Mouse (Mus musculus): Measurements from ENCODE around the gene Tktl2.

Gene Tktl2

DNA sequence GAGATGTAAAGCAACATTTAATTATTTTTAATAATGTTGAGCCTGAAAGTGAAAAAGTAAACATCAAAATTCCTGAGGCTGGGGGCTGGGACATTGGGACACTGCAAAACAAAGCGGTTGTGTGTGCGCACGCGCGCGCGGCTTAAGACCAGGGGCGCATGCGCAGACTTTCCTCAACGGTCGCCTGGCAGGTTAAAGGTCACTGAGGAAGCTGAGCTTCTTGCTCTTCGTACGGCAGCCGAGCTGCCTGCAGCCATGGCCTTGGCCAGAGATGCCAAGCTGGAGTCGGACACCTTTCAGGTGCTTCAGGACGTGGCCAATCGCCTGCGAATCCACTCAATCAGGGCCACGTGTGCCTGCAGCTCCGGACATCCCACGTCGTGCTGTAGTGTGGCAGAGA lies at the start of gene Tktl2:
Tktl2 (plus strand) TSS at position 220 of the 400 bp plus-strand sequence.
- DNase-seq (ENCODE audit: extremely low spot score), result no peak

DNA sequence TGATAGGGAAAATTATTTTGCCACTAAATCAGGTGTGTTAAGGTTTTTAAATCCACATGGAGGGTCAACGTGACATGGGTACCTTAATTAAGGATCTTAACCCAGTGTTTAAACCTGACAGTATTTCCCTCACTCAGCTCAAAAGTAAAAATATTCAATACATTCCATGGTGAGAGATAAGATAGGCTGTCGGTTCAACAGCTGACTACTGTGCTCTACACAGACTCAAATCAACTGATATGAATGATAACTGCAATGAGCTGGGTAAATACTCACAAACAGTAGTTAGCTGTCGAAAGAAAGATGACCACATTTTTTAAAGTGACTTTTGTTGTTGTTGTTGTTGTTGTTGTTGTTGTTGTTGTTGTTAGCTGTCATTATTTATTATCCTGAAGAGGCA lies 41.7 kb upstream of the Tktl2 start:
- no peak for DNase-seq (ENCODE audit: extremely low spot score)

- no peak for DNase-seq (ENCODE audit: extremely low spot score)
Measured at GRCm38 (mm10) chr8:66476880-66477279, 34.7 kb upstream of the Tktl2 start.

DNA sequence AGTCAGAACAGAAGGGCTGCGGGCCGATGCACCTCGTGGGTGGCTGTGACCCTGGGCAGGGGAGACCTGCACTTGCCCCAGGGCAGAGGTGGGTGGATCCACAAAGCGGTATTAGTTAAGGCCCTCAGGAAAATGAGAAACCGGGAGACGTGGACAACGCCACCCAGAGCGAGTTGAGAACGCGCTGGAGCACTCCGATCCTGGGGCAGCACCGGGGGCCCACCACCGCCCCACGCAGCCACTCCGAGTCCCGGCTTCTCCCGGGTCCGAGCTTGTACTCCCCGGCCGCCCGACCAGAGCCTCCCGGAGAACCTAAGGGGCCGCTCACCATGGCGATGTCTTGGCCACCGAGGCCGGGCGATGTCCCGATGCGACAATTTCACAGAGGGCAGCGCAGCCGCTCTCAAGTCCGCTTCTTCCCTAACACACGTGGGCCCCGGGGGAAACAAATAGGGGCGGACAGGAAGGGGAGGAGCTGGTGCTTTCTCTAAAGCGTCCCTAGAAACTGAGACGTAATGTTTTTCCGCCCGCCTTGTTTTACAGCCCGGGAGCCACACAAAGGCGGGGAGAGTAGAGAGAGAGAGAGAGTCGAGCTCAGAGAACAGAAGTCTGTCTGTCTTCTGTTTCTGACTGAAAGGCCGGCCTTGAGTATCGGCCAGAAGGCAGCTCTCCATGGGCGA lies 25.3 kb upstream of the Tktl2 start, which contains the start of gene Tma16:
Tma16 (minus strand) TSS at position 447 of the 680 bp plus-strand sequence.
- peak; percentile 90 for DNase-seq (ENCODE audit: extremely low spot score)

DNA sequence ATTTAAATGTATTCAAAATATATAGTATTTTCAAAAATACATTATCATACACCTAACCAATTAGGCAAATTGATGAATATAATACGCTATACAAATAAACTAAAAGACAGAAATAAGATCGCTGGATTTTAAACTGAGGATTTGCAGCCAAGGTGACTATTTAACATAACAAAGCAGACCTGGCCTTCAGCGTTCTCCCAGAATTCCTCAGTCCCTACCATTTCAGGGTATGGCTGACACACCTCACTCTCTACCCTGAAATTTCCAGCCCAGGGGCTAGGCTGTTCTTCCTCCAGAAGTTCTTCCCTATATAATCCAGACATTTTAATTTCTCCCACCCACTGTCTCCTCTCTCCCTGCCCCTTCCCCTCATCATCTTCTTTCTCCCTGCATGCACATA lies 23.0 kb upstream of the Tktl2 start:
- DNase-seq (ENCODE audit: extremely low spot score), result no peak

GRCm38 (mm10) chr8:66490624-66491023 lies 20.9 kb upstream of the Tktl2 start:
- no peak for DNase-seq (ENCODE audit: extremely low spot score)

DNA sequence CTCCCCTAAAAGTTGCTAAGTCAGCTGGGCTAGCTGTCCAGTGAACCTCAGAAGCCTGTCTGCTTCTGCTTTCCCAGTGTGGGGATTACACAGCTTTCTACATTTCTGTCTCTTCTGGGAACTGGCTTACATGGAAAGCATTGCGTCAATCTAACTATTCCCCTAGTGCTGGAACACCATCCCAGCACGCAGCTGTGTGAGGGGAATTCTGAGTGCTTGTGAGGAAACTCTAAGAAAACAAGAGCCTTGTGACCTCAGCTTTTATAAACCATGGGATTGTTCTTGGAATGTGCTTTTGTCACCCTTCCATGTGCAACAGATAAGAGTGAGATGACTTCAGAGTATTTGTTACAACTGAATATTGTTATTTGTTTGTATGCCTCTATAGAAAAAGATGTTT lies 17.1 kb upstream of the Tktl2 start:
- DNase-seq (ENCODE audit: extremely low spot score), result no peak

- DNase-seq (ENCODE audit: extremely low spot score), result peak; percentile 61
Measured at GRCm38 (mm10) chr8:66495726-66496125, 15.8 kb upstream of the Tktl2 start.

DNA sequence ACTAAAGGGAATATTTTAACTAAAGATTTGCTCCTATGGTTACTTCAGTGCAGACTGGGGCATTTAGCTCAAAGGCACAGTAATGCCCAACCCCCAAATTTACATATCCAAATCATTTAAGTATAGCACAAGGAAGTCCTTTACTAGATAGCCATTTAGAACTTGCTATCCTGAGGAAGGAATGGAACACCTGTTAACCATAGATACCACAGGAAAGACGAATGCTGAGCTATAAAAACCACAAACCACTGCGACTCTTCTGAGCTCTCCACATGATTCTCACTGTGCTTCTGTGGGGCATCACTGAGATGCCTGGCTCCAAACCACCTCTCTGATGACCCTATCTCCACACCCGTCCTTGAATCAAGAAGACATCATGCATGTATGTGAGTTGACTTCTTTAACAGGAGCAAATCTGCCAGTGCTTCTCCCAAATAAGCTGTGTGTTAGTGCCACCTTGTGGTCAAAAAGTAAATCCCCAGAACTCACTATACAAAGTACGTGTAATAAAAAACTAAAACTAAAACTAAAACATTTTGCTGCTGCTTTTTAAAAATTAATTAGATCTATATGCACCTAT lies 14.5 kb upstream of the Tktl2 start:
- peak; percentile 43 for DNase-seq (ENCODE audit: extremely low spot score)

- no peak for DNase-seq (ENCODE audit: extremely low spot score)
Measured at GRCm38 (mm10) chr8:66503381-66503780, 8.2 kb upstream of the Tktl2 start.

GRCm38 (mm10) chr8:66519149-66519548 lies 7.6 kb downstream of the Tktl2 start:
- no peak for DNase-seq (ENCODE audit: extremely low spot score)

GRCm38 (mm10) chr8:66520576-66520975 lies 9.0 kb downstream of the Tktl2 start:
- no peak for DNase-seq (ENCODE audit: extremely low spot score)

DNA sequence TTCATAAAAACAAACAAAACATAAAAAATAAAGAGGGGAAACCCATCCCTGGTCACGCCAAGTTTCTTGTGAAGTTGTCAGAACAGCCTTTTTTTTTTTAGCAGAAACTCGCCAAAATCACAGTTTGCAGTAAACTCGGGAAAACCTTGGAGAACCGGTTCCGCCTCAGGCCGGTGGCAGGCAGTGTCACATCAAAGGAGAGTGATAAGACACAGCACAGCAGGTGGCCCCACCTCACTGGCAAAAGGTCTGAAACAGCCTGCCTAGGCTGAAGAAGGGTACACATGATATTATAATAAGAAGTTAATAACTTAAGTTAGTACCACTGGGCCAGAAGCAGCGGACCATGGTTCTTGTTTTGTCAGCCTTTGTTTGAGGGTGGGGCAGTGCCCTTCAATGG lies 38.5 kb downstream of the Tktl2 start:
- DNase-seq (ENCODE audit: extremely low spot score), result peak; percentile 4

Data from embryo, embryonic 9.5 days (tissue).